Mouse (Mus musculus): ENCODE measurements around the gene Olfr1156.

The Olfr1156 gene

DNA sequence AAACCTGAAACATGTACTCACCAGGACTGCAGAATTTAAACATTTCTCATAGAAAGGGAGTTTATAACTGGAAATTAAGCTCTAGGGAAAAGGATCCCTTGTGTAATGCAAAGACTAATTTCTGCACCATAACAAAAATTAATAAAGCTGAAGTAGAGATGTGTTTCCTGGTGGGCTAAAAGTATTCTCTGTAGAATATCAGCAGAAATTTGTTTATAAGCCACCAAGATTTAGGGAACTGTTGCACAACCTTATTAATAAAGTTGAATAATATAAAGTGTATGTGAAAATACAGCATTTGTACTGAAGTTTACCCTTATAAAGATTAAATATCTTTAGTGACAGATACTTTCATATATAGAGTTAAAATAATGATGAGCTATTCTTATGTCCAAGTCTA is at the start of gene Olfr1156:
Olfr1156 (minus strand) TSS at position 101 of the 400 bp plus-strand sequence.
- DNase-seq, result no peak

DNA sequence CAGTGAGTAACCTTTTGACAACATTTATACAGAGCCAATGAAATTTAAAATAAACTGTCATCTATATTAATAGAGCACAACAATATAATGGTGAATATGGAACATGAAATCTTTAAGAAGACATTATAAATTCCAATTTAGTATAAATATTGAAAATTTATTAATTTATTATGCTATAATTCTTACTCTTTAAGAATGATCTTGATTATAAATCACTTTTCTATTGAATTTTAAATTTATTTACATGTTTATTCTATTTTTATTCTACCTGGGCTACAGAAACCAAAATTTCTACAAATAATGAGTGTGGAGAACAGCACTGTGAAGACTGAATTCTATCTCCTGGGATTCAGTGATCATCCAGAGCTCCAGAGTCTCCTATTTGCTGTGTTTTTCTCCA is 36.9 kb upstream of the Olfr1156 start, which contains the start of gene Olfr1158:
Olfr1158 (plus strand) TSS at position 301 of the 400 bp plus-strand sequence.
- no peak for DNase-seq

GRCm38 (mm10) chr2:87974563-87974962 is 21.7 kb upstream of the Olfr1156 start, which contains the start of gene Olfr74:
Gene Olfr74, minus strand, starts transcription at chr2:87974663.
- DNase-seq, result no peak

- DNase-seq, result no peak
Measured at GRCm38 (mm10) chr2:87968199-87968598, 15.3 kb upstream of the Olfr1156 start, which contains the start of gene Olfr1157. Gene Olfr1157, minus strand, starts transcription at chr2:87968299.

DNA sequence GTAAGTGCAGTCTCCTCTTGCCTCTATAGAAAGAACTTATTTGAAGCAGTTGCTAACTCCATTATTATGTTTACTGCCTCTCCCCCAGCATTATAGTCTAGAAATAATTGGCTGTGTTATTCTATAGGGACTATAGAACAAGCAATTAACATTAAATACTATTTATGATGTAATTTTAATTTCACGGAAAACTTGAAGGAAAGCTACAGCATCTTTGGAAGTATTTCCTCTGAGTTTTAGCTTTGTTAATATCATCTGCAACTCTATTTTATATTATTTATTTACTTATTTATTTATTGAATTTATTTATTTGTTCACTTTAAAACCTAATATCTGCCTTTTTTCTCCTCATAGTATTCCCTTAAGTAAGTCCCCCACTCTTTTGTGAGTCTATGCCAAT is 7.9 kb downstream of the Olfr1156 start, which contains the start of gene Olfr1155:
Olfr1155 (minus strand) TSS at position 101 of the 400 bp plus-strand sequence.
- DNase-seq, result no peak

DNA sequence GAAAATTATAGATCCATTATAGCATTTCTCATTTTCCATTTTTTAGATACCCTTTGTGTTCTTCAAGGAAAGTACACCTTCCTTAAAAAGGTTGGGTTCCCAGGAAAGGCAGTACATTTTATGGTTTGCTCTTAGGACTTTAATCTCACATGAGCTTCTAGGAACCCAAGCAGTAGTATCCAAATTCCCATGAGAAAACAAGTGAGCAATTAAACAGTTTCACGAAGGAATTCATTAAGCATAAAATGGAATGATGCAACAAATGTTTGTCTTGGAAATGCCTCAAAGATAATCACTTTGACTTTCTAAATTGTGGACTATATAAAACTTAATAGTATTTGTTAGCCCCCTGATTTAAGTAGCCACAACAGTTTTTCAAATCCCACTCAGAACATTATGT is 47.8 kb downstream of the Olfr1156 start, which contains the start of gene Olfr1154:
Olfr1154 (minus strand) TSS at position 101 of the 400 bp plus-strand sequence.
- DNase-seq, result no peak

All from layer of hippocampus, adult 9-11 months (tissue).